Mouse (Mus musculus) heart, postnatal 36 days (tissue): ENCODE measurements at regions not wholly inside any gene's neighbourhood (a gene's known extent, or its start where the extent isn't known, plus 50 kb on each side); places are given as distances from the start of the nearest gene placed in this dataset.

Experiments
- DNase-seq, 2 experiments: peaks; one replicate each; pipeline ENCODE4 v3.0.0; 2021 to 2022
- intact Hi-C: fragments of 180-260 bp; cut with DNase I; formaldehyde crosslinking; loops from one replicate; pipeline ENCODE4 v1.15.1; 2025

DNA sequence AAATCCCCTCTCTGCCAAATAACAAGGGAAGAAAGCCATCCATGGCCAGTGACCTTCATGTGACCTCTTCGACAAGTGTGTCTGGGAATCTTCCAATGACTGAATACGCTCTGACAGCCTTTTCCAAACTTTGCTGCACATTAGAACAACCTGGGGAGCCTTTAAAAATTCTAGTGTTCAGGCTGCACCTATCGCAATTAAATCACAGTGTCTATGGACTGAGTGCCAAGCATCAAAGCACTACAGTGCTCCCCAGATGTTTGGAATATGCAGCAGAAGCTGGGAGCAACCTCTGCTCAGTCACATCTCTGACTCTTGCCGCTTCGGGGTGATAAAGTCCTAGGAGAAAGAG lies 370.2 kb upstream of the Atp2b1 start:
- peak in 1 of 2 experiments; percentile 10 for DNase-seq
- intact Hi-C loops: no loop called here

DNA sequence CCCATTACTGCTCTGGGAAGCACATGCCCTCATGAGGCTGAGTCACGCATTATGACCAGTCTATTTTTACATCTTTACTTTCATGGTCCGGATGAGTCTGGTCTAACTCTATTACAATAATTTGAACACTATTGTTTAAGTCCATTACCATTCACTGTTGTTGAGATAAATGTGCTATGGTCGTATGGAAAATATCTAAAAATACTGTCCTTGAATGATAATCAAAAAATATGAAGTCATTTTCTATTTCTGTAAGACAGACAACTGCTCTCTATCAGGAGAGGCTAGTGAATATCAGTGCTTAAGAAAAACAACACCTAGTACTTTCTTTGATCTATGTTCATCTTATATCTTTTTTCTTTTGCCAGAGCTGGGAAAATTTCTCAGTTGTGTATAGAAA lies 359.6 kb upstream of the Atp2b1 start:
- intact Hi-C loops: no loop called here
- no peak for DNase-seq

- no peak for DNase-seq
- intact Hi-C loops: no loop called here
Observed at GRCm38 (mm10) chr10:98557470-98558060, 356.6 kb upstream of the Atp2b1 start.

- DNase-seq: no peak
- intact Hi-C loops: no loop called here
Observed at GRCm38 (mm10) chr10:98558560-98558959, 355.6 kb upstream of the Atp2b1 start.

GRCm38 (mm10) chr10:98562297-98562912 lies 351.8 kb upstream of the Atp2b1 start:
- DNase-seq: no peak
- intact Hi-C loops: no loop called here

GRCm38 (mm10) chr10:98572782-98573536 lies 341.2 kb upstream of the Atp2b1 start:
- DNase-seq: no peak
- intact Hi-C loops: no loop called here

DNA sequence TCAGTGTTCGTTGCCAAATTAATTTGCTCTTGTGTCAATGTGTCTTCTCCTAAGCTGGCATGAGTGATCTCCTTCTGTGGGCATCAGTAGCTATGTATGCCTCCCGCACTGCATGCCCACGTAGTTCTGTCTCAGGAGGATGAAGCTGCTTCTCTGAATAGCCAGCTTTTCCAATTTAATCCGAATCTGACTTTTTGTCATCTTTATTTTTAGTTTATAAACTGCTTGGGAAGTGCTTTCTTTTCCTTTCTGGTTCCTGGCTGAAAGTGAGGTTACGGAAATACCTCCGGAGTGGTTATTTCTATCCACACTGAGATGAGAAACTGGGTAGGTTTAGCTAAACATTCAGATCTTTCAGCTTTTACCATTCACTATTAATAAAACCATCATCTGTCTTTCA lies 337.2 kb upstream of the Atp2b1 start:
- intact Hi-C loops: no loop called here
- DNase-seq: no peak

- intact Hi-C loops: no loop called here
- no peak for DNase-seq
Observed at GRCm38 (mm10) chr10:98584776-98585175, 329.4 kb upstream of the Atp2b1 start.

DNA sequence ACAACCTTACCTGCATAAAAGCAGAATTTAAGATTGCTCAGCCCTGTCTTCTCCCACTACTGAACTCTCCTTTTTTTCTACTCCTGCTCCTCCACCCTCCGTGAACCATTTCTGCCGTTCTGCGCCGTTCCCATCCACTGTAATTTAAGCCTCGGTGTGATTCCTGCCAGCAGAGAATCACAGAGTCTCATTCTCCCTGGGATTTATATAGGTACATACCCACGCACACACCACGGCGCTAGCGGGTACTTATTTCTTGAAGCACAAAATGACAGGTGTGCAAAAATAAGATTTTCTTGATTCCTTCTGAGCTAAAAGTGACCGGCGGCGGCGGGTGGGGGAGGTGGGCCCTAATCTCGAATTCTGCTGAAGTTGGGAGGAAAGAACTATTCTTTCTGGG lies 324.5 kb upstream of the Atp2b1 start:
- DNase-seq: no peak
- intact Hi-C loops: no loop called here

DNA sequence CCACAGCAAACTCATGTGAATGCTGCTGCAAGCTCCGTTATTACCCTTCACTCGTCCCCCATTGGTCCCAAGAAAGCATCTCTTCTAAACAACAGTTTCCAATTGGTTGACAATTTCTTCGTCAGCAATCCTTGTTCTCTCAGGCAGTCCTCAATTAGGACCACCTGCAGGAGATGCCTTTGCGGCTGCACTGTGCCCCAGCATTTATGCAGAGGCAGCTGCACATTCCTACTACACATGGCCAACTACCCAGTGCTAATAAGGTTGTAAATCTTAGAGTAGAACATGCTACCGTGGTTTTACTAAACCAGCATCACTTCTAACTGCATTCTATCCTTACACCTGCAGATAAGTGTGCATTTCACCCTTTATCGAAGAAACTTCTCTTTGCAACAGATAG lies 322.1 kb upstream of the Atp2b1 start:
- intact Hi-C loops: no loop called here
- DNase-seq: no peak

- no peak for DNase-seq
Observed at GRCm38 (mm10) chr10:98593910-98594309, 320.3 kb upstream of the Atp2b1 start.

GRCm38 (mm10) chr10:98608221-98608941 lies 305.8 kb upstream of the Atp2b1 start:
- intact Hi-C loops: no loop called here
- DNase-seq: no peak

More at GRCm38 (mm10) chr10:98593910-98594309, 320.3 kb upstream of the Atp2b1 start:
- intact Hi-C loops: loop anchor here (1.0 kb wide), 1 partner anchor 27 kb away; no protein-coding TSS in a partner anchor

DNA sequence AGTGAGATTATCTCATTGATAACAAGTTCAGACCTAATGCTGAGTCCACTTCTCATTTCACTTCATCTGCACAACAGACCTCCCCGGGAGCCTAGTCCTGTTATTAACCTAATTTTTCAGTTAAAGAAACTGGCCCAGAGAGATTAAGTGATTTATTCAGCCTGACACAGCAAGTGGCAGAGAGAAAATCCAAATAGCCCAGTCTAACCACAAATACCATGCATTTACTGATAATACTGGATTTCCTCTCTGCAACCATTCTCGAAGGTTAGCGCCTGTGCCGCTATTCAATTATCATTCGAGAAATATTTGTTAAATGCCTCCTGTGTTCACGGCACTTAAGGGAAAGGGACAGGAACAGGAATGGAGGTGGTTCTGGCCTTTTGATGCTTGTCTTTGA lies 303.5 kb upstream of the Atp2b1 start:
- intact Hi-C loops: no loop called here

GRCm38 (mm10) chr10:98611707-98612360 lies 302.4 kb upstream of the Atp2b1 start:
- intact Hi-C loops: no loop called here
- DNase-seq: no peak

More for the DNA sequence above, 303.5 kb upstream of the Atp2b1 start:
- DNase-seq: no peak

- DNase-seq: peak; percentile 55 to 57
- intact Hi-C loops: no loop called here
Observed at GRCm38 (mm10) chr10:98618736-98619525, 295.3 kb upstream of the Atp2b1 start.

GRCm38 (mm10) chr10:98624103-98624502 lies 290.1 kb upstream of the Atp2b1 start:
- DNase-seq: no peak
- intact Hi-C loops: no loop called here

DNA sequence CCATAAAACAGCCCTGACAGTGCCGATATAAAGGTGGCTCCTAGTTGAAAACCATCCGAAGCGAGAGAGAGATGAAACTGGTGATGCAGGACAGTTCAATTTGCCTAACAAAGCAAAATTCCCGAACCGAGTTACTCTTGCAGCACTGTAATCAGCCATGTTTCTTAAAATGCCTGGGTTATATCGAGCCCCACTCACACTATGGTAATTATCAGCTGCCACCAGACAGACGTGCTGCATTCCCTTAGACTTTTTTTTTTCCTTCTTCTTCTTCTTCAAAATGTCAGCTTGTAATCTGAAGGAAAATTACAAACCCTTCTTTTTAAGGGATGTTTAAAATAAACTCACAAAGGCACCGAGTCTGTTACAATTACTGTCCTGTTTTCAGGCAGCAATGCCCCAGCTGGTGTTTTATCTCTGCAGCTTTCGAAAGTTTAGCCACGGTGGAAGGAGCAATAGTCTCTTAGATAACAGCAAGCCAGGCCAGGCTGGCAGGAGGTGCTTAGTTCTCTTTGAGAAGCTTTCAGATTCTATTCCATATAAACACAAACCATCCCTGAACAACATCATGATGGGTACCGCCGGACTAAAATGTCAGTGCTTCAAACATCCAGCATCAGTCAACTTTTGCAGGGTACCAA lies 289.4 kb upstream of the Atp2b1 start:
- DNase-seq: no peak
- intact Hi-C loops: no loop called here

DNA sequence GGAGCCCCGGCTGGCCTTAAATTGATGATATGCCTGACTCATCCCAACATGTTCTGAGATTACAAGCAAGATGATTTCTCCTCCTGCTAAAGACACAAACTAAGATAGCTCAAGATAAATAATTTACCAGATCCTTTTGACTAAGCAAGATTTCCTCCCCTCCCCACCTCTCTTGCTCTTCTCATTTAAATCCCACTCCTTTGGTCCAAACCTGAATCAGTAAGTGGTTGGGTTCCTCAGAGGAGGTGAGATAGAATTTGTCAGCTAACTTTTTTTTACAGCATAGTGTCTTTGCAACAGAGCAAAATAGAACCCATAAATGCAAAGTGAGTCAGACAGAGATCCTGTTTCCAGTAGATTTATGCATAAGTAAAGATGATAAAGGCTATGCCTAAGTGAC lies 286.0 kb upstream of the Atp2b1 start:
- DNase-seq: no peak
- intact Hi-C loops: no loop called here

DNA sequence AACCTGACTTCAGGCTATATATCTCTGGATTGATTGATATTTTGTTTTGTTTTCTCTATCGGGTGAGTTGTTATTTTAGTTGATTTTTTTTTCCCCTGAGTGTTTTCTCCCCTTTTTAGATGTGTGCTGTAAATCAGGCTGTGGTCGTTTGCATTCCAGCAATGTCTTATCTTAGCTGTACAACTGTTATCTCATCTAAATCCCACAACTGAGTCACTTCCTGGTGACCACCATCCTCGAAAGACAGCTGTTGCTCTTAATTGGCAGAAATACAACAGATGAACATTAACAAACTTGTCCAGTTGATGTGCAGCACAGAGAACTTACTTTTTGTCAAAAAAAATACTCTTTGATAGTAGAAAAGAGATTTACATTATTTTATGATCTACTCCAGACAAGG lies 285.0 kb upstream of the Atp2b1 start:
- intact Hi-C loops: no loop called here
- DNase-seq: no peak
